Mouse (Mus musculus) bone marrow, adult 2 months (tissue): ENCODE measurements around the gene Glis1. TPM values are rescaled to one million over a fixed set of nuclear protein-coding genes. Genes with fewer than 3 reads are reported as not detected.

ENCODE experiments used
- H3K27ac ChIP-seq: fragments of 200-500 bp; 2 replicates; pipeline ENCODE4 v1.5.1; 2012; ENCODE audit warnings: low read depth, mild to moderate bottlenecking, control low read depth, inconsistent platforms, low read length; ENCODE audit not compliant: control insufficient read depth, poor library complexity, insufficient read depth
- H3K4me1 ChIP-seq: fragments of 200-500 bp; 2 replicates; pipeline ENCODE4 v1.6.1; 2011; ENCODE audit warnings: low read length; ENCODE audit not compliant: control insufficient read depth, insufficient read depth
- H3K4me3 ChIP-seq: fragments of 200-500 bp; replicated peaks from 2 replicates; pipeline ENCODE3; 2011; ENCODE audit warnings: mild to moderate bottlenecking, low read depth, low read length, control low read depth; ENCODE audit not compliant: control insufficient read depth
- CTCF ChIP-seq: fragments of 200-500 bp; IDR thresholded peaks from 2 replicates; pipeline ENCODE4 v1.5.1; 2011; ENCODE audit warnings: low read length, control low read depth; ENCODE audit not compliant: control insufficient read depth, insufficient read depth
- POLR2A ChIP-seq: fragments of 200-500 bp; IDR thresholded peaks from 2 replicates; pipeline ENCODE4 v1.6.1; 2011; ENCODE audit warnings: low read depth, mild to moderate bottlenecking, control low read depth, low read length, borderline replicate concordance; ENCODE audit not compliant: control insufficient read depth
- WGBS: fragments of 180-500 bp; shearing (Covaris S2); methylation state at CpG from one replicate; pipeline ENCODE4 v1.1.7; 2018; 5-methylcytosine and 5-hydroxymethylcytosine counted together
- polyA plus RNA-seq: library from polyadenylated mRNA; stranded (reverse); fragments of >200 nt; gene quantifications from 2 replicates; pipeline ENCODE4 v1.2.4, GENCODE M21; 2011; ENCODE audit warnings: low replicate concordance; ENCODE audit not compliant: missing spikeins, insufficient read depth, insufficient read length

The Glis1 gene
- polyA plus RNA-seq, 1 experiment: not detected

DNA sequence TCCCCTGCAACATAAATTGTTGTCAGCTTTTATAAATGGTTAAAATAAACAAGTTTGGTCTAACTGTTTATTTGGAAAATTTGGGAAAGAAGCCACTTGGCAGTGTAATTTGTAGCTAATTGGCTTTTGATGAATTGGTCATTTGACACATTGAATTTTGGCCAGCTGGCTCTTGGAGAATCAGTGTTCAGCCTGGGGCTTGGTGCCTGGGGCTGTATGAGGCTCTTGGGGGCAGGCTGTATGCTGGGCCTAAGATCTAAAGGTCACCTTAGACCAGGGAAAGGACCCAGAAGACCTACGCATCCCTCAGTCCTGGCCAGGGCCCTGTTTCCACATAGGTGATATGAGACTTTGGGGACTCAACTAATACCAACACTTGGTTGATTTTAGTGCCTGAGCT lies 111.3 kb downstream of the Glis1 start:
- H3K27ac ChIP-seq: no peak overlapping the region
- no peak for TF ChIP-seq POLR2A
- no peak for TF ChIP-seq CTCF
- H3K4me1 ChIP-seq: no peaks in the 10 kb centered on the region
- no peak overlapping the region for H3K4me3 ChIP-seq
- WGBS: 74% methylated on average over 1 of the region's 1 CpGs

DNA sequence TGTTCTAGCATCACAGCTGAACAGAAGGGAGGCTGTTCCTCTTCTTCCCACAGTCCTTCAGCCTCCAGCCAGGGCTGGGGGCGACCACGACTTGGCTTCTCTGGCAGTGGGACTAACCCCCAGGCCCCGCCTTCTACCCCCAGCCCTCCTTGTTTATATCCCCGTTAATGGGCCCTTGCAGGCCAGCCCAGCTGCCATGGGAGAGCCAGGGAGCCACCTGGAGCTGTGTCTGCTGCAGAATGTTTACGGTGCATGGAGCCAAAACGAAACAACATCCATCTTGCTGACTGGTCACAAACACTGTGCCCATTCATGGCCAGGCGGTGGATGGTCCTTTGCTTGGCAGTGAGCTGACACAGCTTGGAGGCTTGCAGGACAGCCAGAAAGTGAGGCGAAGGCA lies 112.1 kb downstream of the Glis1 start:
- TF ChIP-seq CTCF (no peak), POLR2A (no peak)
- Histone ChIP-seq H3K27ac (no peak overlapping the region), H3K4me1 (no peaks in the 10 kb centered on the region), H3K4me3 (no peak overlapping the region)
- 67% methylated on average over 8 of the region's 8 CpGs for WGBS

DNA sequence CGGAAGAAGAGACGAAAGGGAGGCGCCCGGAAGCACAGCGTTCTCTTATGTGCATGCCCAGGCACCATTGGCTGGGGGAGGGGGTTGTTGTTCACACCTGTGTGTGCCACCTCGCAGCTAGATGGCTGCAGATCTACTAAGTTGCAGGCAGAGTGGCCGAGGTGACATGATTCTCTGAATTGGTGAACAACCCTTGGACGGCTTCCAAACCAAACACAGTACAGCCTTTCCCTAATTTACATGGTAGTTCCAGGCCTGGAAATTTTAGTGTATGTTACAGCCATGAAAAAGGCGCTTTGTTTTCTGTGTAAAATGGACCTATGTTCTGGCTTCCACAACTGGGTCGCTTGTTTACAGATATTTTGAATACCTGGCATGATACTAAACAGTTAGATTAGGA lies 115.7 kb downstream of the Glis1 start:
- WGBS: 81% methylated on average over 10 of the region's 10 CpGs
- Histone ChIP-seq H3K4me1 (no peaks in the 10 kb centered on the region), H3K27ac (no peak overlapping the region), H3K4me3 (no peak overlapping the region)
- TF ChIP-seq POLR2A: no peak
- no peak for TF ChIP-seq CTCF

GRCm38 (mm10) chr4:107550546-107550945 lies 116.2 kb downstream of the Glis1 start:
- Histone ChIP-seq H3K4me3 (no peak overlapping the region), H3K4me1 (no peaks in the 10 kb centered on the region), H3K27ac (no peak overlapping the region)
- TF ChIP-seq CTCF: no peak
- WGBS: 78% methylated on average over 3 of the region's 3 CpGs

GRCm38 (mm10) chr4:107552696-107553095 lies 118.3 kb downstream of the Glis1 start:
- Histone ChIP-seq H3K4me3 (no peak overlapping the region), H3K27ac (no peak overlapping the region), H3K4me1 (no peaks in the 10 kb centered on the region)
- TF ChIP-seq POLR2A: no peak
- 60% methylated on average over 5 of the region's 5 CpGs for WGBS

DNA sequence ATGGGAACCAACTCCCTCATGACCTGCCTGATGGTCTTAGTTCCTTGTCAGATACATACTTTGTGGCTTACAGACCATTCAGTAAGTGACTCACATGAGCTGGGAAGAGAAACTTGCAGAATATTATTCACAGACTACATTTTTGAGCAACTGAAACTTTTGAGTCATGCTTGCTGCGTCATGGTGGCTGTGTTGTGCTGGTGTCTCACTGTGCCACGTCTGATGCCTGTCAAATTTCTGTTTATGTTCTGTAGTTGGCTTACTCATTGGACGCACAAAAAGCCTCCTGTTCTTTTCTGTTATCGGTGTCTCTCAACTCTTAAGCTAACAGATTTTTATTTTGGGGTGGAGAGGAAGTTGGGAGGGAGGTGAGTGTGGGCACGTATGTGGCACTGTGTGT lies 119.4 kb downstream of the Glis1 start:
- WGBS: 9% methylated on average over 5 of the region's 5 CpGs

DNA sequence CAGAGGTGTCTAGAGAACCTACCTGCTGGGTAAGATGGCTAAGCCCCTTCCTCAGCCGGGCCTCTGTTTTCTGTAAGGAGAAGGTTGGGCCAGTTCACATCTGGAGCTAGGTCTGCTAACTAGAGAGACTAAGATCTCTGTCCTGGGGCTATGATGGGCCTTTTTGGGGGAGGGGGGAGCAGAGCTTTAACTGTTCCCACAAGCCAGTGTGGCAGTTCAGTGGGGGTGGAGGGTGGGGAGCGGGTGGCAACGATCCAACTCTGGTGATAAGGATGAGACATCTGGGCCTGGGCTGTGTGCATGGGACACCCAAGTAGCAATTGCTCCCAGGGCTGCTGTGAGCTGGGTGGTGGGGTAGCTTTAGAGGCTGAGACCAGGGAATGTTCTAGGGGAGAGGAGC lies 124.4 kb downstream of the Glis1 start:
- TF ChIP-seq CTCF (no peak), POLR2A (no peak)
- Histone ChIP-seq H3K4me1 (no peaks in the 10 kb centered on the region), H3K4me3 (no peak overlapping the region), H3K27ac (no peak overlapping the region)
- 69% methylated on average over 3 of the region's 3 CpGs for WGBS

More for the DNA sequence above, 119.4 kb downstream of the Glis1 start:
- Histone ChIP-seq H3K27ac (no peak overlapping the region), H3K4me3 (no peak overlapping the region), H3K4me1 (no peaks in the 10 kb centered on the region)
- no peak for TF ChIP-seq POLR2A
- TF ChIP-seq CTCF: no peak

GRCm38 (mm10) chr4:107561056-107561455 lies 126.7 kb downstream of the Glis1 start:
- no peak overlapping the region for H3K4me3 ChIP-seq
- no peaks in the 10 kb centered on the region for H3K4me1 ChIP-seq
- WGBS: 71% methylated on average over 2 of the region's 2 CpGs
- TF ChIP-seq CTCF (no peak), POLR2A (no peak)
- no peak overlapping the region for H3K27ac ChIP-seq

GRCm38 (mm10) chr4:107568159-107568558 lies 133.8 kb downstream of the Glis1 start:
- Histone ChIP-seq H3K4me3 (no peak overlapping the region), H3K4me1 (no peaks in the 10 kb centered on the region), H3K27ac (no peak overlapping the region)
- 78% methylated on average over 21 of the region's 21 CpGs for WGBS
- TF ChIP-seq POLR2A (no peak), CTCF (no peak)
